Mouse (Mus musculus) spleen, embryonic (tissue): ENCODE results near the gene Cped1.
"Not testable (repeated sequence)": the region's sequence is repeated elsewhere in the genome, so short reads cannot be mapped to it uniquely, and the experiment has no call there.

Experiments
- CTCF ChIA-PET: fragments of 350-600 bp; sonication (Branson Sonifier 250); formaldehyde crosslinking; loops from one replicate; lab custom pipeline; 2022; lab: Charles Lee

Gene Cped1

DNA sequence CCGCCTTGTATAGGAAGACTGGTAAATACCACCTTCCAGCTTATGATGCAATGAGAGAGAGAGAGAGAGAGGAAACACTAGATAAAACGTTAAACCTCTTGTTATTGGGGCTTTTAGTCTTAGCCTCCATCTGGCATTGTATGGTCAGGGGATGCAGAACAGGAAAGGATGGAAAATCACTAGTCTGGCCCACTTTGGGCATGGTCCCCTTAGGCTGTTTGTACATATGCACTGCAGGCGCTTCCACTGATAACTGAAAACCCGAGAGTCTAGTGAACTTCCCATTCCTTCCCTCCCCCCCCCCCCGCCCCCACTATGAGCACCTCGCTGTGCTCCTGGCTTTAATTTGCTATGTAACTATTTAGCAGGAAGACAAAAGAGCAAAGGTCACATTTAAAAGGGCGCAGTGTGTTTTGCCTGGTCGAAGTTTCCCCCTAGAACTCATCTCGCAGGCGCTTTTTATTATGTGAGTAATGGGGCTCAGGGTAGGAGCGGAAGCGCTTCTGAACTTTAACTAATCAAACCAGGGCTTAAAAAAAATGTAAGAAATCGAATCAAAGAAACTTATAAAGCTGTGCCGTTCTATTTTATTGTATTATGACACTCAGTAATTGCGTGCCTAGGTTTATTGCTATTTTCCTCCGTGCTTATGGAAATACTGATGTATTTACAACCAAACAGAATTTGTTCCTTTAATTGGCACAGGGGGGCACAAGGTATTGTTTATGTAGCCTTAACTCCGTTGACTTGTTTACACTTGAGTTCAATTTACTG is 40.1 kb downstream of the Cped1 start:
- CTCF ChIA-PET: no interaction called here

GRCm38 (mm10) chr6:22026358-22026673 is 40.6 kb downstream of the Cped1 start:
- CTCF ChIA-PET: no interaction called here

GRCm38 (mm10) chr6:22026761-22027594 is 41.3 kb downstream of the Cped1 start:
- CTCF ChIA-PET: interaction anchor here (0.5 kb wide), 1 partner anchor 12 kb away, joined by 5 read pairs; no protein-coding TSS in a partner anchor

DNA sequence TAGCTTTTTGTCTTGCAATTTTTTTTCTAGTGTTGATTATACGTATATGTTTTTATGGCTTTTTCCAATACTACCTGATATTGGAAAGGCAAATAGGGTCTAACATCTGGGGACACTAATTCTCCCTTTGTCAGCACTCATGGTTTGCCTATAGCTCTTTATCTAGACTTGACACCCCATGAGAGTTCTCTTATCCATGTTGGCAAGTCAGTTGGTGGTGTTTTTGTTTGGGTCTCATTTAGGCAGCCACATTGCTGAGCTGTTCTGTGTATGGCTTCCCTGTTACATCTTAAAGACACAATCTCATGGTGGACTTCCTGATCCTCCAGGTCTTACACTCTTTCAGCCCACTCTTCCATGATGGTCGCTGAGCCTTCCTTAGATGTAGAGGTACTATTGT is 42.1 kb downstream of the Cped1 start:
- CTCF ChIA-PET: interaction anchor here (0.5 kb wide), 1 partner anchor 11 kb away, joined by 5 read pairs; no protein-coding TSS in a partner anchor

- CTCF ChIA-PET: no interaction called here
Measured at GRCm38 (mm10) chr6:22030381-22030780, 44.7 kb downstream of the Cped1 start.

DNA sequence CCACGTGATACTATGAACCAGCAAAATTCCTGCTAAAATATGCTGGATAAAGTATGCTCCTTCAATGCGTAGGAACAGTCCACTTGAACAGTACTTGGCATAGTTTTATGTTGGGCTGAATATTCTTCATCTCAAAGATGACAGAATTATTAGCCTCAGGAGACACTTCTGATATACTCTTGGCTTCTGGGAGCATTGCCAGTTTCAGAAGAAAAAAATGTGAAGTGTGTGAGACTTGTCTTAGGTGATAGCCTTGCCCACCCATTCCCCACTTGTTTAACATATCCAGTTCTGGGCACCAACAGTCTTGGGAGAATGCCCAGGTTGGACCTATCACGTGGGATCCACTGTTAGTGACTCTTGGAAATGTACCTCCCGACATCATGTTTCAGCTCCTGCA is 47.5 kb downstream of the Cped1 start:
- CTCF ChIA-PET: no interaction called here

GRCm38 (mm10) chr6:22035408-22035807 is 49.7 kb downstream of the Cped1 start:
- CTCF ChIA-PET: no interaction called here

- CTCF ChIA-PET: no interaction called here
Measured at GRCm38 (mm10) chr6:22035895-22036294, 50.2 kb downstream of the Cped1 start.

- CTCF ChIA-PET: no interaction called here
Measured at GRCm38 (mm10) chr6:22036396-22036795, 50.7 kb downstream of the Cped1 start.

DNA sequence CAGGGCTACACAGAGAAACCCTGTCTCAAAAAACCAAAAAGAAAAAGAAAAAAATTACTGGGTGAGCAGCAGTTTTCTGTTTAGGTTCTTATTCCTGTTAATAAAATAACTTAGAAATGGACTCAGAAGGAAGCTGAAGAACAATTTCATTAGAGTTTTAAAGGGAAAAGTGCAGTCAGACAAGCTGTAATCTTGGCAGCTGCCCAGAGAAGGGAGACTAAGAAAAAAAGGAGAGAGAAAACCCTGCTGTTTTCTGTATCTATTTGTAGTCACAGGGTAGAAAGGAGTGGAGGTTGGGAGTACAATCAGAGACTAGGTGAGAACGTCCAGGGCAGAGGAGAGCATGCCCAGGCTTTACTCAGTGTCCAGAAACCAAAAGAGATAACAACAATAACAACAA is 51.2 kb downstream of the Cped1 start:
- CTCF ChIA-PET: no interaction called here

GRCm38 (mm10) chr6:22037441-22038050 is 51.8 kb downstream of the Cped1 start:
- CTCF ChIA-PET: no interaction called here

DNA sequence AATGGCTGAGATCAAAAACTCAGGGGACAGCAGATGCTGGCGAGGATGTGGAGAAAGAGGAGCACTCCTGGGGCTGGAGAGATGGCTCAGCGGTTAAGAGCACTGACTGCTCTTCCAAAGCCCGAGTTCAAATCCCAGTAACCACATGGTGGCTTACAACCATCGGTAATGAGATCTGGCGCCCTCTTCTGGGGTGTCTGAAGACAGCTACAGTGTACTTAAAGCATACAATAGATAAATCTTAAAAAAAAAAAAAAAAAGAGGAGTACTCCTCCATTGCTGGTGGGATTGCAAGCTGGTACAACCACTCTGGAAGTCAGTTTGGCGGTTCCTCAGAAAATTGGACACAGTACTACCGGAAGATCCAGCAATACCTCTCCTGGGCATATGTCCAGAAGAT is 54.0 kb downstream of the Cped1 start:
- CTCF ChIA-PET: not testable (repeated sequence)

GRCm38 (mm10) chr6:22044880-22045605 is 59.3 kb downstream of the Cped1 start:
- CTCF ChIA-PET: no interaction called here

DNA sequence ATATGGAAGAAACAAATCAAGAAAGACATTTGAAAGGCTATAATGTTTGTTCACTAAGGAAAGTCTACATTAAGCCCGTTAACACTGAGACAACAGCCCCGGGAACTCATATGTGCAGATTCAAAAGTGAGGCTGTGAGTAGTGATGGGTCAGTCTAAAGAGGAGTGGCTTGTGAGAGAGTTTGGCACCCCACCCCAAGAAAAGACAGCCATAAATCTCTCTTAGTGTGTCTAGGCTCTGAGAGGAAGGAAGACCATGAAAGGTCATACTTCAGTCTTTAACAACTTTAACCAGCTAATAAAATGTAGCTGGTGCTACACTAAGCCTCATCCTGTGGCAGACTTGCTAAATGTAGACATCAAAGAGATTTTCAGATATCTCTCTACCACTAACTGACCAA is 61.4 kb downstream of the Cped1 start:
- CTCF ChIA-PET: no interaction called here

- CTCF ChIA-PET: no interaction called here
Measured at GRCm38 (mm10) chr6:22049093-22049492, 63.4 kb downstream of the Cped1 start.

DNA sequence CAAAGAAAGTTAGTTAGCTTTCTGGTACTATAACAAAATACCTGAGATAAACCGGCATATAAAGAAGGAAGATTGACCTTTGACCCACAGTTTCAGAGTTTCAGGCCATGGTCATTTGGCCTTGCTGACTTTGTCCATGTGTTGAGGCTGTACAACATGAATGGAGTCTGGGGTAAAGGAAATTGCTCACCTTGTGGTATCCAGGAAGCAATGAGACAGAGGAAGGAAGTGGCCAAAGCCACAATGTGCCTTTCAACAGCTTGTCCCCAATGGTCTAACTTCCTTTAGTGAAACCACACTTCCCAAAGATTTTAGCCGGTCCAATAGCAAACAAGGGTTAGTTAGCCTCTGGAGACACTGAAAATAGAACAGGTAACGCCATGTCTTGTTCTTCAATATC is 65.8 kb downstream of the Cped1 start:
- CTCF ChIA-PET: no interaction called here

- CTCF ChIA-PET: no interaction called here
Measured at GRCm38 (mm10) chr6:22053014-22053413, 67.3 kb downstream of the Cped1 start.

DNA sequence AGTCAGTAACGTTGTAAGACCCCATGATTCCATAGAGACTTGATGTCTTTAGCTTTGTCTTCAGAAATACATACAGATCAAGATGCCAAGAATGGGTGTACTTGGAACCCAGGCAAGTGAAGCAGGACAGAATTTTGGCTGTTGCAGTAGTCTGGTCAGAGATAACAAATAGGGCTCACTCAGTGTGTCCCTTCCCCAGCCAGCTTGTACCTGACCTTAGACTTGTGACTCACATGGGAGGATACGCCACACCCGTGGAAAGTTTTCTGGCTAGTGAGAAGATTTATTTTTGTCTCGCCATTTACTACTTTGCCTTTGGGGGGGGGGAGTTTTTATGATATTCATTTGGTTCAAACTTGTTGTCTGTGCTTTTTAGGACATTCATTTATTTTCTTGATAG is 78.6 kb downstream of the Cped1 start:
- CTCF ChIA-PET: no interaction called here

DNA sequence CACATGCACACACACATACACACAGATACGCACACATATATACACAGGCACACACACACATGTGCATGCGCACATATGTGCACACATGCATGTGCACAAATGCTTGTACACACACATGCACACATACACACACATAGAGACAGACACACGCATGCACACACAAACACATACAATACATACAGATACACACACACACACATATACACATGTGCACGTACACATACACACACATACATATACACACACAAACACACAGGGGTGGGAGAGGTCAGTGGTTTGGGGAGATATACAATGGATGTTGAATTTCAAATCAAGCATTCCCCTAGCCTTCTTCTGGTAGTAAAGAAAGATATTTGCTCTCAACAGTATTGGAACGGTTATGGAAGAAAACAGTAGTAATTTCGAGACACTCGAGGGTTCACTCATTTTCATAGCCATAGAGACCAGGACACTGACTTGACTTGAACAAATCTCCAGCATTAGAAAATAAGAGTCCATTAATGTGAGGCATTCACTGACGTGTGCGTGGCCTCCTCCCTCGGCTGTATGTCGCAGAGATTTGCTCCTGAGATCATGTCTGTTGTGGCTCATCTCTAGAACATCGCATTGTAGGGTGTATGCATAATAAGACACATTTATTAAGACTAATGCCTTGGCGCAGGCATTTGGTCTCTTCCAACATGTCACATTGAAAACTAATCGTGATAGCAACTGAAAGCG is 85.0 kb downstream of the Cped1 start:
- CTCF ChIA-PET: no interaction called here

- CTCF ChIA-PET: no interaction called here
Measured at GRCm38 (mm10) chr6:22071323-22071840, 85.7 kb downstream of the Cped1 start.

DNA sequence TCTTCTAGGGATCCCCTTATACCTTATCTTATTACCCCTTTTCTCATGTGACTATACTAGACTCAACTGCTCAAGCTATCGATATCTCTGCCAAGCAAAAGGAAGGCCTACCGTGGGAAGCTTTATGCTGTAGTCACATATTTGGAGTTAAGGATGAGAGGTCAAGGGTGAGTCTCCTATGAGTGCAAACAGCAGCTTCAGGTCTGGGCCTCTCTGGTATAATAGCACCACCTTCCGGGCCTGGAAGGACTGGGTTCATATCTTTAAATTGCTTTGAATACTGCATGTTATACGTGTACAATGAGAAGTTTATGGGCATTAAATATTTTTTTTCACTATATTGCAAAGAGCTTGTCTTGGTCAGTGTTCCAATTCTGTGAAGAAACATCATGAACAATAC is 87.0 kb downstream of the Cped1 start:
- CTCF ChIA-PET: interaction anchor here (0.5 kb wide), 1 partner anchor 1178 kb away, joined by 4 read pairs; no protein-coding TSS in a partner anchor
